Mouse (Mus musculus) heart, embryonic 14.5 days (tissue): ENCODE measurements around the gene Stox2. TPM values are rescaled to one million over a fixed set of nuclear protein-coding genes. Genes with fewer than 3 reads are reported as not detected.

ENCODE experiments used
- ATAC-seq: fragments of 200-750 bp; cut with Nextera tagmentation; 2 replicates; pipeline ENCODE4 v1.8.0; 2017; ENCODE audit warnings: low read depth, moderate TSS enrichment; ENCODE audit not compliant: insufficient number of reproducible peaks, insufficient read depth, low FRiP score
- H3K27ac ChIP-seq, 2 experiments: fragments of 200-500 bp in 1 of 2; fragments of 300-500 bp in 1 of 2; sonication (generic) in 1 of 2; replicated peaks in 1 of 2; 2 replicates each; pipeline ENCODE4 v1.5.1; 2012 to 2014; ENCODE audit warnings: low read depth in 2 of 2, low read length in 2 of 2, control low read depth in 1 of 2, mild to moderate bottlenecking in 1 of 2, mixed read lengths in 1 of 2; ENCODE audit not compliant: control insufficient read depth in 1 of 2, insufficient read depth in 1 of 2
- H3K27me3 ChIP-seq: fragments of 300-500 bp; sonication (generic); 2 replicates; pipeline ENCODE4 v1.6.1; 2014; ENCODE audit warnings: mild to moderate bottlenecking, low read length, control low read depth; ENCODE audit not compliant: control insufficient read depth, insufficient read depth
- H3K36me3 ChIP-seq: fragments of 300-500 bp; sonication (generic); 2 replicates; pipeline ENCODE4 v1.6.1; 2014; ENCODE audit warnings: mild to moderate bottlenecking, control low read depth, low read length, mixed read lengths; ENCODE audit not compliant: control insufficient read depth, insufficient read depth
- H3K4me1 ChIP-seq, 2 experiments: fragments of 200-500 bp in 1 of 2; fragments of 300-500 bp in 1 of 2; sonication (generic) in 1 of 2; 2 replicates each; pipeline ENCODE4 v1.6.1; 2012 to 2014; ENCODE audit warnings: low read length in 2 of 2, control low read depth in 1 of 2, mixed read lengths in 1 of 2; ENCODE audit not compliant: control insufficient read depth in 2 of 2, insufficient read depth in 2 of 2
- H3K4me2 ChIP-seq: fragments of 300-500 bp; sonication (generic); 2 replicates; pipeline ENCODE4 v1.6.1; 2014; ENCODE audit warnings: mild to moderate bottlenecking, low read length
- H3K4me3 ChIP-seq, 2 experiments: fragments of 200-500 bp in 1 of 2; fragments of 300-500 bp in 1 of 2; sonication (generic) in 1 of 2; 2 replicates each; pipeline ENCODE4 v1.5.1; 2012 to 2014; ENCODE audit warnings: low read length in 2 of 2, mild to moderate bottlenecking in 2 of 2, control low read depth in 1 of 2, low read depth in 1 of 2, moderate library complexity in 1 of 2; ENCODE audit not compliant: control insufficient read depth in 1 of 2, insufficient read depth in 1 of 2
- H3K9ac ChIP-seq: fragments of 300-500 bp; sonication (generic); 2 replicates; pipeline ENCODE4 v1.6.1; 2014; ENCODE audit warnings: mild to moderate bottlenecking, low read length
- H3K9me3 ChIP-seq: fragments of 300-500 bp; sonication (generic); 2 replicates; pipeline ENCODE4 v1.6.1; 2016; ENCODE audit warnings: low read length, control low read depth; ENCODE audit not compliant: control insufficient read depth
- WGBS: fragments of 180-500 bp; shearing (Covaris S2); extraction: QIAGEN DNeasy Blood & Tissue Kit; methylation state at CpG from one replicate; pipeline ENCODE4 v1.1.7; 2014; 5-methylcytosine and 5-hydroxymethylcytosine counted together
- polyA plus RNA-seq: library from polyadenylated mRNA; unstranded; fragments of >200 nt; fragmentation: Nextera tagmentation; extraction: Ambion mirVana; gene quantifications from 2 replicates; pipeline ENCODE4 v1.2.1, GENCODE M21; 2014

Stox2 gene
- polyA plus RNA-seq, 1 experiment from 2014 or later, result 10.9 TPM

GRCm38 (mm10) chr8:47354523-47355168, 91.5 kb downstream of the Stox2 start:
- Histone ChIP-seq H3K9me3 (no peaks in the 10 kb centered on the region), H3K27ac (0 out of 4 replicates have a peak overlapping the region, but pooled peaks of 1 of the 2 experiments have one; percentile 41), H3K4me1 (peaks cover 12 to 29% of the 10 kb centered on the region in 2 experiments), H3K27me3 (peaks cover 15% of the 10 kb centered on the region), H3K4me3 (no peak overlapping the region), H3K4me2 (no peak overlapping the region), H3K36me3 (no peaks in the 10 kb centered on the region), H3K9ac (no peak overlapping the region)
- no peak for ATAC-seq
- 48% methylated on average over 12 of the region's 12 CpGs for WGBS

GRCm38 (mm10) chr8:47351914-47352701, 94.1 kb downstream of the Stox2 start:
- 13% methylated on average over 21 of the region's 21 CpGs for WGBS

DNA sequence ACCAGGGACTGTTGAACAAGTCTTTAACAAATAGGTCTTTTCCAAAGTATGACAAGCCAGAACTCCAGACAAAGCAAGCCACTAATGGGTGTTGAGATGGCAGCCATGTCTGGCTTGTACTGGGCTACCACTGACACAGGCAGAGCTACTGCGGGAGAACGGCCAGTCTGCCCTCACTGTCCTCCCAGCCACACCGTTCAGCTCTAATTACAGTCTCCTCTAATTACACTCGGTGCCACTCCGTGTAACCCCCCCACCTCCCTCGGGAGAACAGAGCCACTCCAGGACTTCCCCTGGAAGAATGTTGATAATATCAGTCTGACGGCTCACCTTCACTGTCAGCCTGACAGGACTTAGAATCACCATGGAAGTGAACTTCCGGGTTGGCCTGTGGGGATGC, 97.1 kb downstream of the Stox2 start:
- no peak overlapping the region for H3K9ac ChIP-seq
- no peak overlapping the region for H3K27ac ChIP-seq
- ATAC-seq, result no peak
- 0 out of 2 replicates have a peak overlapping the region, but pooled peaks have one; percentile 18 for H3K4me2 ChIP-seq
- no peak overlapping the region for H3K4me3 ChIP-seq
- H3K36me3 ChIP-seq, result no peaks in the 10 kb centered on the region
- 30% methylated on average over 8 of the region's 8 CpGs for WGBS
- H3K9me3 ChIP-seq, result no peaks in the 10 kb centered on the region
- peaks cover 15 to 31% of the 10 kb centered on the region in 2 experiments for H3K4me1 ChIP-seq
- H3K27me3 ChIP-seq, result peaks cover 15% of the 10 kb centered on the region

More at GRCm38 (mm10) chr8:47351914-47352701, 94.1 kb downstream of the Stox2 start:
- peaks cover 21 to 29% of the 10 kb centered on the region in 2 experiments for H3K4me1 ChIP-seq
- H3K27me3 ChIP-seq, result peaks cover 15% of the 10 kb centered on the region
- no peaks in the 10 kb centered on the region for H3K9me3 ChIP-seq
- peak overlapping the region; percentile 62 for H3K4me2 ChIP-seq
- ATAC-seq, result peak; percentile 87
- H3K36me3 ChIP-seq, result no peaks in the 10 kb centered on the region
- H3K9ac ChIP-seq, result peak overlapping the region; percentile 64
- H3K27ac ChIP-seq, result peak overlapping the region; percentile 80 to 85
- peak overlapping the region; percentile 34 to 44 for H3K4me3 ChIP-seq

DNA sequence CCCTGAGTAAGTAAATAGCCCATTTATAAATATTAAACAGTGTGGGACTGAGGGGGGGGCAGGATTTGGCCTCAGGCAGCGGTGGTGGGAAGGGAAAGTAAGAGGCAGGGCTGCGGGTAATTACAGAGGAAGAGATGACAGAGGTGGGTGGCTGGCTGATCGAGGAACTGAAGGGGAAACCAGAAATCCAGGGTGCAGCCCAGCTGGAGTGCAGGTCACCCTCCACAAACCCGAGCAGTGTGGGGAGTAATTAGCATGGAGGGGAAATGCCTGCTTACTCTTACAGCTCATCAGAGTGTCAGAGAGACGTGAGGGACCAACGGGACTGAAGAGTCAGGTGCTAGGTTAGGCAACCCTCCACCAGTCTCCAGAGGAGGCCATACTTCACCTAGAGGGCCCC, 98.4 kb downstream of the Stox2 start:
- Histone ChIP-seq H3K36me3 (no peaks in the 10 kb centered on the region), H3K9ac (no peak overlapping the region), H3K27ac (no peak overlapping the region), H3K4me3 (no peak overlapping the region), H3K4me1 (peaks cover 15 to 31% of the 10 kb centered on the region in 2 experiments), H3K9me3 (no peaks in the 10 kb centered on the region), H3K27me3 (peaks cover 12% of the 10 kb centered on the region), H3K4me2 (no peak overlapping the region)
- WGBS, result 57% methylated on average over 6 of the region's 6 CpGs
- ATAC-seq, result no peak

DNA sequence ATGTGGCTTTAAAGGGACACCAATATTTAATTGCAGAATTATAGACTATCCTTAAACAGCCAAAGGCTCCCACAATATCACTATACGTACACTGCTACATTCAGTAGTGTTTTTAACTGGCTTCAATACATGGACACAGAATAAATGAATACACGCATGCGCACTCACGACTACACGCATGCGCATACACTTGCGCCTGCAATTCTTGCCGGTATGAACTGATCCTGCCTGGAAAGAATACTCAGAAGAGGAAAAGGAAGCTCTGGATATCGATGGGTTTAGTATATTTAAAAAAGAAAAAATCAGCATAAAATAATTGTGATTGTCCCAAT, 100.4 kb downstream of the Stox2 start:
- Histone ChIP-seq H3K4me3 (no peak overlapping the region), H3K27ac (peak overlapping the region in 1 of 2 experiments; percentile 50; a peak in 1 of 4 replicates), H3K27me3 (peaks cover 10% of the 10 kb centered on the region), H3K36me3 (no peaks in the 10 kb centered on the region), H3K9me3 (no peaks in the 10 kb centered on the region), H3K4me2 (no peak overlapping the region), H3K4me1 (peaks cover 9 to 17% of the 10 kb centered on the region in 2 experiments; a peak in 3 of 4 replicates), H3K9ac (no peak overlapping the region)
- 92% methylated on average over 9 of the region's 9 CpGs for WGBS
- ATAC-seq, result no peak

GRCm38 (mm10) chr8:47345085-47345771, 100.9 kb downstream of the Stox2 start:
- no peak overlapping the region for H3K4me3 ChIP-seq
- H3K9me3 ChIP-seq, result no peaks in the 10 kb centered on the region
- 63% methylated on average over 15 of the region's 15 CpGs for whole genome bisulfite sequencing
- no peak for ATAC-seq
- peaks cover 9 to 19% of the 10 kb centered on the region in 2 experiments; a peak in 3 of 4 replicates for H3K4me1 ChIP-seq
- H3K27ac ChIP-seq, result peak overlapping the region; percentile 50 to 60; a peak in 2 of 4 replicates
- peak overlapping the region; percentile 30; the same call in 1 of the 2 replicates for H3K4me2 ChIP-seq
- no peak overlapping the region for H3K9ac ChIP-seq
- H3K36me3 ChIP-seq, result no peaks in the 10 kb centered on the region
- H3K27me3 ChIP-seq, result peaks cover 7% of the 10 kb centered on the region

DNA sequence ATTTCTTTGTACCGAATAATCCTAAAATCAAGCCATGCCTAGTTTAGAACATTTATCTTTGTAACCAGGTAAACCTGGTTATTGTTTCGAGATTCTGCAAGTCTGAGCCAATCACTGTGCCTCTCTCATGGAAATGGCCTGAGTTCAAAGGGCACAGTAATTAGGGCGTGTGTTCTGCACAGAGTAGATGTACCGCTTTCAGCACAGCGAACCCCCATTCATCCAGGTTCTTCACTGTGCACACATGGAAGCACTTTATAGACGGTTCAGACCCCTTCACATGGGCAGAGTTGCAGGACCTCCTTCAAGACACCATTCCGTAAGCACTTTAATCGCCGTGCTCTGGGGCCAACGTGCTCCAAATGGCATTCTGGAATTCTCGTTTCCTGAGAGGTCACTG, 104.7 kb downstream of the Stox2 start:
- peaks cover 3% of the 10 kb centered on the region; the same call in 1 of the 2 replicates for H3K27me3 ChIP-seq
- WGBS, result 71% methylated on average over 11 of the region's 11 CpGs
- no peaks in the 10 kb centered on the region for H3K9me3 ChIP-seq
- ATAC-seq, result no peak
- H3K4me2 ChIP-seq, result no peak overlapping the region
- H3K36me3 ChIP-seq, result no peaks in the 10 kb centered on the region
- no peak overlapping the region for H3K9ac ChIP-seq
- H3K27ac ChIP-seq, result no peak overlapping the region
- peaks cover 0 to 28% of the 10 kb centered on the region in 2 experiments; a peak in 3 of 4 replicates for H3K4me1 ChIP-seq
- H3K4me3 ChIP-seq, result no peak overlapping the region
